Mouse (Mus musculus) activated CD4-positive, CD25-positive, alpha-beta regulatory T cell, adult 4 months (primary cell): ENCODE data around the gene Enpp7. TPM values are rescaled to one million over a fixed set of nuclear protein-coding genes. Genes with fewer than 3 reads are reported as not detected.

ENCODE experiments used
- ATAC-seq: one replicate; pipeline ENCODE4 v1.8.0; 2017
- polyA plus RNA-seq, 2 experiments: library from polyadenylated mRNA; unstranded; fragments of 100-300 nt; shearing (Covaris generic); gene quantifications; one replicate each; pipeline ENCODE4 v1.2.1; 2017

The Enpp7 gene
- polyA plus RNA-seq, 2 experiments from 2014 or later: not detected

DNA sequence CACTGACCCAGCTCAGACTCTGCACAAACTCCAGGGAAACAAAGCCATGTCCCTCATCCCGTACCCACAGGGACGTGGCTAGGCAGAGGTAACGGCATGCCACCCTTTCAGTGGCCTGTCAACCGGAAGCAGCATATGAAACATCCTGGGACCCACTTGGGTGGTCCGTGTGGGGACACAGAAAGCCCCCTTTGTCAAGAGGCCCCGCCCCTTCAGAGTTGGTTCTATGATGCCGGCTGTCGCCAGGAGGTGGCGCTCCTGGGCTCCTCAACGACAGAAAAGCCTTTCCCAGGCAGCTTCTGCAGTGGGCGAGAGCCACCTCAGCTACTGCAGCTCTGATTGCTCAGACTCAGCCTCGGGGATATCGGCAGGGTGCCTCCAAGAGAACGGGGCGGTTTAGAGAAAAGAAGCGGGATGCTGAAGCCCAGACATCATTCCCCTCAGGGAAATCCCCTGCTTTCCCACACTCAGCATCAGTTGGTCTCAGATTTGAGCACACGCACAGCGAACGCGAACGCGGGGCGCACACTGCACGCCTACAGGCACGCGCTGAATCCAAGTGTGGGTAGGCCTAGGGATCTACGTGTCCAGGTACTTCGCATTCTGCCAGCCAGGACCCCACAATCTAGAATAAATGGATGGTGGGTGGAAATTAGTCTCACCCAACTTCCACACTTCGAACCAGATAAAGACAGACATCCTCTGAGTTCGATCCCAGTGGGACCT lies 10.7 kb downstream of the Enpp7 start:
- peak; percentile 68 for ATAC-seq

DNA sequence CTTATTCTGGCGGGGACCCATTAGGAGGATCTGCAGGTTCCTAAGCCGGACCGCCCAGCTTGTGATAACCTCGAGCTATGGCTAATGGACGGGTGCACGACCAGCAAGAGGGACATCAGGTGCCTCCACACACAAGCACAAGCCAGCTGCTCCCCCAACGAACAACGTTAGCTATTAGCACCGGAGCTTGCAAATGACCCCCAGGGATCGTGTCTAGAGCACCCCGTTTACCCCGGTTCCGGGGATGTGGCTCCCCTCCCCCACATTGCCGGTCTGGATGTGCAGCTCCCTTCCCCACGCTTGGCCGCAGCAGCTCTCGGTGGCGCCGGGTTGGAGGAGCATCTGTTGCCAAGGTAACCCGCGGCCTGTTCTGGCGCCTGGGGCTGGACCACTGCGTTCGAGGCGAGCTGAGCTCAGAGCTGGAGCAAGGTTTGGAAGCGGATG lies 11.4 kb downstream of the Enpp7 start:
- ATAC-seq: no peak

DNA sequence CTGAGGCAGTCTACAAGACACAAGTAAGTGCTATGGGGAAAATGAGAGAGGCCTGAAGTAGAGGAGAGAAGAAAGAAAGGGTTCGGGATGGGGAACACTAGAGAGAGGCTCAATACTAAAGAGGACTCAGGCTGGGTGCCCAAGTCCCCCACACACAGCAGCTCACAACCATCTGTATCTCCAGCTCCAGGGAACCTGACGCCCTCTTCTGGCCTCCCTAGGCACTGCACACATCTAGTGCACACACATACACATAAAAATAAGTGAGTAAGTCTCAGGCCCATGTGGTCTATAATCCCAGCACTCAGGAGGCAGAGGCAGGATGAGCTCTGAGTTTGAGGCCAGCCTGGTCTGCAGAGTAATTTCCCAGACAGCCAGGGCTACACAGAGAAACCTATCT lies 12.9 kb downstream of the Enpp7 start:
- no peak for ATAC-seq

DNA sequence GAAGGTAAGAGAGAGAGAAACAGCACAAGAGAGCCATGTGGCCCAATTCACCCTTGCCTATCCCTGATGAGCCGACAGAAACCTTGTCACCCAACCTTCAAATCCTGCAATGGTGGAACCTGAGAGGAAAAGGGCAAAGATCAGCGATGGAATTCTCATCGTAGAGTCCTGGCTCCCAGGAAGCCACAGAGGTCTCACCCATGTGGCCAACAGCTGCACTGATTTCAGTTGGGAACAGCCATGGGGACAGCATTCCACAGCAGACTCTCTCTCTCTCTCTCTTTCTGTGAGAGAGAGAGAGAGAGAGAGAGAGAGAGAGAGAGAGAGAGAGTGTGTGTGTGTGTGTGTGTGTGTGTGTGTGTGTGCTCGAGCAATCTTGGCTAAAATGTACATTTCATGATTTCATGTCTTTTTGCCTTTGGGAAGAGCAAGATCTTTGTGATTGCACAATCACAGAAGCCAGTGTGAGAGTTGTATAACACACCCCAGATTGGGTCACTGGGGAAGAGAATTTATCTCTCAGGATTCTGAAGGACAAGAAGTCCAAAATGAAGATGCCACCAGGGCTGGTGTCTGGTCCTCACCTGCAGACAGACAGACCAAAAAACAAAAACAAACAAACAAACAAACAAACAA lies 13.6 kb downstream of the Enpp7 start:
- ATAC-seq: no peak

DNA sequence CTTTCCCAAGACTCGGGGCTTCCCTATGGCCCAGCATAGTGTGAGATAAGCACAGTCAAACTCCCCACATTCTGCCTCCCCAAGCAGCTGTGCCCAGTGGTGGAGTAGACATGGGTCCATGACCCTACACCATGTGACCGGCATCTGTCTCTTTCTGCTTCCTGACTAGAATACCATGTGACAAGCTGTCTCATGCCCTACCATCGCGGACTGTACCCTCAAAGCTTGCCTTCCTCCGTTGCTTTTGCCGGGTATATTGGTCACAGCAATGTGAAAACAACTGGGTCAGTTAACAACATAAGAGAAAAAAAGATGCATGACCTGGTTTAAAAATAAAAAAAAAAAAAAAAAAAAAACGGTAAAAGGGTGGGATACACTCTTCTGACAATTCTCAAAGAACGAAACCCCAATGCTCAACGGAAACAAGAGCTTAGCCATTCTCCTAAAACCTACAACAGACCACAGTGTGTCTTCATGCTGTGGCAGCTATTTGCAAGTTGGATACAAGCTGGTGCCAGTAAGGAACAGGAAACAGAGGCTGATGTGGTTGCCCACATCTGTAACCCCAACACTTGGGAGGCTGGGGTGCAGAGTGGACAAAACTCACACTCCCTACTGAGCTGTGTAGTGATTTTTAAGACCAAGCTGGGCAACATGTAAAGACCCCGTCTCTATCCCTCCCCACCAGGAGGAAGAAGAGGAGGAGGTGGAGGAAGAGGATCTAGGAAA lies 17.7 kb downstream of the Enpp7 start:
- no peak for ATAC-seq

DNA sequence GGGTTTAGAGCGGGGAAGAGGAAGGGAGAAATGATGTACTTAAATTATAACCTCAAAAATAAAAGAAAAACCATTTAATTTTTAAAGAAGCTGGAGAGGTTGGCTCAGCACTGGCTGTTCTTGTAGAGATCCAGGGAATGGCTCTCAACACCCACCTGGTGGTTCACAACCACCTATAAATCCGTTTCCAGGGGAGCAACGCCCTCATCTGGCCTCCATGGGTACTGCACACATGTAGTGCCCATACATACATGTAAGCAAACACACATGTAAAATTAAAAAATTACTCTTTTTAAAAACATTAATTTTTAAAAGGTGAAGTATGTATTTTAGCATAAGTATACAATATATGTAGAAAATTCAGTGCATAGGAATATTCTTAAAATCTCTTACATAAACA lies 18.5 kb downstream of the Enpp7 start:
- no peak for ATAC-seq

DNA sequence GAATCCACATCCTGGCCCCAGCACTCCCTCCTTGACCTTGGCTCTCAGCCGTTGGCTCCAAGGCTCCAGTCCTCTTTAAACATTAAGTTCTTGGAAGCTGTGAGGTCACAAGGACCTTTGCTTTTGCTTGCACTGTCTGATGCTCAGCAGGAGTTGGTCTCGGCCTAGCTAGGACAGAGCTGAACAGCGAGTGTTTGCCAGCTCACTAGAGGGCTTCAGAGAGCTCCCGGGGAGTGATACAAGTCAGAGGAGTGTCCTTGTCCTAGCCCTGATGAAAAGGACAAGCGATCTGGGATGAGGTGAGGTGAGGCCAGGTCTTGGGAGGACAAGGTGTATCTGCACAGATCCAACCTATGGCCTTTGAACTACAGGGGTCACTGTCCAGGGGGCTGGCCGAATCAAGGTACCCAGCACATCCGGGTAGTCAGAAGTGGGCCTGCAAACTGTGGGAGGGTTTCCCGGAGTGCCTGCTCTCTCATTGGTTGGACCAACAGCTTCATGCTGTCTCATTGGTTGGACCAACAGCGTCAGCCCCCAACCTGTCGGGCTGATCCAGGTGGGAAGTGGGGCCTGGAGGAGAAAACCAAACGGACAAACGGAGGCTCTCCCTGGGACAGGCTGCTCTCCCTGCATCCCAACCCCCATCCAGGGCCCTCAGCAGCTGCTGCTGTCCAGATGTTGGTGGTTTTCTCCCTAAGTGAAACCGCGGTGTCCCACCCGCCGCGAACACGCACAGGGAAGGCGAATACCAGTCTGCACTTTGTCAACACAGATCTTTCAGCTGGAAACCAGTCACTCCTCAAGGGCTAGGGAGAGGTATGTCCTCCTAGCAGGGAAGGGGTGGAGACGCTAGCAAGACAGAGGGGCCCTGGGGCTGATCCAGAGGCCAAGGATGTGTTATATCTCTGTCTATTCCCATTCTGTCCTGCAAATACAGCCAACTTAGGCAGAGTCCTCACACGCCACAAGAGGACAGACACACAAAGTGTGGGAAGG lies 19.8 kb downstream of the Enpp7 start:
- ATAC-seq: no peak

DNA sequence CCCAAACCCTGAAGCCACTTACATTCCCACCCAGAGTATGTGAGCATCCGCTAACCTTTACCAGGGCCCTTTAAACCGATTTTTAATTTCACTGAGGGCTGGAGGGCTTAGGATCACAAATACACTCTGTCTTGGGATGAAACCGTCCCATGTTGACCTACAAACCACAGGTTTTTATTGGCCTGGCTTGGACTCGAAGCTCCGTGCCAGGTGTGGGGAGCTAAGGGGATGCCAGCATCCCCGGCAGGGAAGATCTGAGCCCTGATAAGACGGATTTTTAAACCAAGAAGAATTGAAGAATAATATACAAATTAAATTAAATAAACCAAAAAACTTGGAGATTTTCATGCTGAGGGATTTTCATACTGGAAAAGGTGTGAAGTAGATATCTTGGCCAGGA lies 26.5 kb downstream of the Enpp7 start:
- ATAC-seq: no peak

DNA sequence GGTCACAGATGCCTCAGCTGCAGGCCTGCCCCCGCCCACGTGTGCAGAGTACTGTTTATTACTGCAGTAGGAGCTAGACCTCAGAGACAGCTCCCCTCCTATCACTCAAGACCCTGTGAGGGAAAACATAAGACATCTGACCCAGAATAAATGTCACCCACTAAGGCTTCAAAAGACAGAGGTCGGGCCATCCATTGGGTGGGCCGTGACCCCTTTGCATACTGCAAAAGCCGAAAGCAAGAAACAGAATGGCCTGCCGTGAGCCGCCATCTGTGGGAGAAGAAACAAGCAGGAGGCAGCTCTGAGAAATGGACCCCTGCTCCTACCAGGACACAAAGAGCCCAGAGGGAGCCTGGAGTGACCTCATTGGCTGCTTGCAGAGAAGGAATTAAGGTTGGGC lies 29.5 kb downstream of the Enpp7 start:
- no peak for ATAC-seq

DNA sequence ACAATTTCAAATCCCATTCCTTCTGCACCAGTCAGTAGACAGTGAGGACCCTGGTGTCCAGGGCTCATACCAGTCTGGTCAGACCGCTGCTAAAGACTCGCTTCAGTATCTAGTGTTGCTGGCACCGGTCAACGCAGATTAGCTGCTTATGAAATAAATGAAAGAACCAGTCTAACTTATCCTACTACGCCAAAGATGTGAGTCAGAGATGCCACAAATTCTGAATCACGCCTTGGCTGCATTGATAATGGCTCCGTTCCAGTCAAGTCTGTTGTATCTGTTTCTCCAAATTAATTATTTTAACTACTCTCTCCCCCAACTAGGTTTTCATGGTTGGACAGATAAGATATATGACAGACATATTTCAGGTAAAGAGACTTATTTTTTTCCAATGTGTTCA lies 33.2 kb downstream of the Enpp7 start:
- no peak for ATAC-seq

DNA sequence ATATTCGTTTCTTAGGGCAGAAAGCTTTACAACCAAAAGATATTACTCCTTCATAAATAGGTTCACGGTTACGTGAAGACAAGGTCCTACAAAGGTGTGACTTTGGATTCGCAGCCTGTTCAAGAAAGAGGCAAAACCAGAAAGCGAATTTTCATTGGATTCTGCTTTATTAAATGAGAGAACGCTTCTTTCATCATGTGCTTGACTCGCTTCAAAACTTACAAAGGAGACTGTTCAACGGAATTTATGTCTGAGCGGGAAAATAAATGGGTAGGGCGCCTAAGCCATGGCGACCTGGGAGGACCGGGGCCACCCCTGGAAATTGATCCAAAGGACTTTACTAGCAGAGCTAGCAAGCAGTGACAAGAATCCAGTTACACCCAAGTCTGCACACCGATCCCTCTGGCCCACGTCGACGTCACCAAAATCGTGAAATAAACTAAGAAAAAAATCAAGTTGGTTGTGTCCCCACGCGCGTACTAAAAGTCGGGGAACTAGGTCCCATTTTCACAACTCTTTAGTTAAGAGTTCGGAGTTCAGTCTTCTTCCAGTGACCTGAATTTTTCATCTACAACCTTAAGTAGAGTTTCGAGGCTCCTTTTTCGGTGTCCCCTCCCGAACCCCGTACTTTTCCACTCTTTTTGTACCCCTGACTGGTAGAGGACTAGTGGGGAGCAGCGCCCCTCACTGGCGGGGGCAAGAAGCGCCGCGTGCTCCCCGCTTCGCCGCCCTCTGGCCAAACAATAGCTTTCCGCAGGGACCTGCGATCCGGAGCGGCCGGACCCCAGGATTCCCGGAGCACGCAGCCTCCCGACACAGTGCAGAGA lies 34.3 kb downstream of the Enpp7 start:
- no peak for ATAC-seq

DNA sequence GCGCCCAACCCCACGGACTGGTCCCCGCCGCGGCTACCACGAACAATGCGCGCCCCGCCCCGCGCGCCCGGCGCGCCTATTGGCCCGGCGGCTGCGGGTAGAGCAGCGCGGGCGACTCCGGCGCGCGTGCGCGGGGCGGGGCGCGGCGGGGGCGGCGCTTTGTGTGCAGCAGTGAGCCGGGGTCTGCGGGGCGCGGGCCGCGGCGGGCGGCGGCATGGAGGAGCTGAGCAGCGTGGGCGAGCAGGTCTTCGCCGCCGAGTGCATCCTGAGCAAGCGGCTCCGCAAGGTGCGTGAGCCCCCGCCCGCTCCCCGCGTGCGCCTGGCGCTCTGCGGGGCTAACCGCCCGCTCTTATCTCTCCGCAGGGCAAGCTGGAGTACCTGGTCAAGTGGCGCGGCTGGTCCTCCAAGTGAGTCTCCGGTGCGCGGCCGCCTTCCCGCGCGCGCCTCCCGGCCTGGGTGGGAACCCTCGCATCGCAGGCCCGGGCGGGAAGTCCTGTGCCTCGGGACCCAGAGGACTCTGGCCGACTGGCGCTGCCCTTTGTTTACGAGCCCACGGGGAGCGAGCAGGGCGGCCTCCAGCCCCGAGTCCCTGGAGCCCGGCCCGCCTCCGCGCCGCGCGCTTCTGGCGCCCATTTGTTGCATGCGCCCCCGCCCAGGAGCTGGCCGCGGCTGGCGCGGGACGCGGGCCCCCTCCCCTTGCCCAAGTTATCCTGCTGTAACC lies 35.1 kb downstream of the Enpp7 start, which contains the start of gene Cbx2:
Gene Cbx2, plus strand, starts transcription at position 68 of the 721 bp plus-strand sequence.
- peak; percentile 84 for ATAC-seq

DNA sequence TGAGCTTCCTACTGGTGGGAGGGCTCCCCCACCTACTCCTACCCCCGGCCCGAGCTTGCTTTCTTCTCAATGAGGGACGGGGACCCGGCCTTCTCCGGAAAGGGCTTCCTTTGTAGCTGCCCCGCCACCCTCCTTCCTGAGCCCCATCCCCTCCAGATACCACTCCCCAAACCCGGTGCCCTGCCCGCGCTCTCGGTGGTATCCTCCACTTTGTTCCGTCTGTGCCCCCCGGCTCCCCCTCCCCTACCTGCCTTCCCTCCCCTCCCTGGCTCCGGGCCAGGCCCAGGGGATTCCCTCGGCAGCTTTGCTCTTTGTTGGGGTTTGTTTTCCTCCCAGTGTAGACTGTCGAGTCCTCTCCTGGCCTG lies 35.6 kb downstream of the Enpp7 start:
- peak; percentile 28 for ATAC-seq

DNA sequence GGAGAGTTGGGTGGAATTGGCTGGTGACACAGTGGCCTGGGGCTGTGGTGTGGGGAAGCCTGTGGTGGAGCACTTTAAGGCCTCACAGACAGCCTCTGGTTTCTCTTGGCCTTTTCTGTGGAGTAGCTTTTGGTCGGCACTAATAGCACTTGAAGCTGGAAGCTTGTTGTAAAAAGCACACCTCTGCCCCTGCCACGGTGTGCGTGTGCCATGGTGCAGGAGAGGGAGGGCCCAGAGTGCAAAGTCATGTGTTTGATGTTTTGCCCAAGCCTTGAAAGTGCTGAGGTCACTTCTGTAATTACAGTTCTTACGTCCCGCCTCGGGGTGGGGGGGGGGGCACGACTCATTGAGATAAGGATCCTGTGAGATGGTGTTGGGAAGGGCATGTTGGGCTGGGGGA lies 36.3 kb downstream of the Enpp7 start:
- ATAC-seq: no peak

DNA sequence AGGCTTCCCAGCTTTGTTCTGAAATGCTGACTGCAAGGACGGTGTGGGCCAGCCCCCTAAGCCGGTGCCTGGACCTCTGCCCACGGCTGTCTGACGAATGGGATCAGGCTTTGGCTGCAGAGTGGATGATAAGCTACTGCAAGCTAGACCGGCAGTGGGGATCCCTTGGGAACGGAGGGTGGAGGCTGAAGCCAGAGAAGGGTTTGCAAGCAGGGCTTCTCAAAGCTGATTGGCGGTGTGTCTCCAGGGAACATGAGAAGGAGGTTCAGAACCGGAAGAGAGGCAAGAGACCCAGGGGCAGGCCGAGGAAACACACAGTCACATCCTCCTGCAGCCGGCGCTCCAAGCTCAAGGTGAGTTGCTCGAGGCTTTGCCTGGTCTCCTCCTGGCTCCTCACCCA lies 38.2 kb downstream of the Enpp7 start:
- no peak for ATAC-seq

DNA sequence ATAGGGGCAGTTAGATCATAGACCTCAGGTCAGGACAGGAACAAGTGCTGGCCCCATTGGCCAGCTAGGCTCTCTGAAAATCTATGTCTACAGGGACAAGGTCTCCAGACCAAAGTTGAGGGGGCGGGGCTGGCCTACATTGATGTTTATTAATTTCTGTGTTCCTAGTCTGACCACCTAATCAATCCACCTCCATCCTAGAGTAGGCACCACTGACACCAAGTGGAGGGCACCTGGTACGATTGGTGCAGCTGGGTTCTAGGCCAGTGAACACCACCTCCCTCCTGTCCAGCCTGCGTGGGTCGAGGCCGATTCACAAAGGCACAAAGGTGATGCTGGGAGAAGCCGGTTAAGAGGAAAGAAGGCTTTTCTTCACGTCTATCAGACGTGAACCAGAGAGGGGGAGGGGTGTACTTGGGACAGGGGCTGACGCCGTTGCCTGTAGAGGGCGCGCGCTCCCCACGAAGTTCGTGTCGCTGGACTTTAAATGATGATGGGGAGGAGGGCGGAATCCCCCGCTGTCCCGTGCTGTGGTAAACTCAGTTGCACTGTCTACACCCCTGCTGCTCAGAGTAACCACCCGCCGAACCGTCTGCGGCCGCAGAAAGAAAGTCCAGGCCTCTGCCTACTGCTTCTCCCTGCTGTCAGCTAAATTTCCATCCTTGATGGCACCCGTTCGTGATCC lies 46.0 kb downstream of the Enpp7 start:
- ATAC-seq: peak; percentile 65

DNA sequence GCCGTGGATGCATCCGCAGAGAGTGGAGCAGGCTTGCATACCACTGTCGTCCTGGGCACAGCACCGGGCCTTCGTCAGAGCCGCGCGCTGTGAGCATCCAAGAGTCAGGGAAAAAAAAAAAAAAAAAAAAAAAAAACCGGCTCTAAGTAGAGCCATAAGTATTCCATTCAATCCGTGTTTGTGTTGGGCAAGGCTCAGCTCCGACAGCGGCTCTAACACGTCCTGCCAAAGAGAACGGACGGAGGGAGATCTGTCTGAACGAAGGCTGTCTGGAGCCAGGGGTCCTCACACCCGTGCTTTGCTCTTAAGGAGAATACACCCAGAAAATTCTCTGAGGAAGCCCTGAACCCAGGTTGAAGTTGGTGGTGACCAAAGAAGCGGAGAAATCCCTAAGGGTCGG lies 46.6 kb downstream of the Enpp7 start:
- no peak for ATAC-seq

DNA sequence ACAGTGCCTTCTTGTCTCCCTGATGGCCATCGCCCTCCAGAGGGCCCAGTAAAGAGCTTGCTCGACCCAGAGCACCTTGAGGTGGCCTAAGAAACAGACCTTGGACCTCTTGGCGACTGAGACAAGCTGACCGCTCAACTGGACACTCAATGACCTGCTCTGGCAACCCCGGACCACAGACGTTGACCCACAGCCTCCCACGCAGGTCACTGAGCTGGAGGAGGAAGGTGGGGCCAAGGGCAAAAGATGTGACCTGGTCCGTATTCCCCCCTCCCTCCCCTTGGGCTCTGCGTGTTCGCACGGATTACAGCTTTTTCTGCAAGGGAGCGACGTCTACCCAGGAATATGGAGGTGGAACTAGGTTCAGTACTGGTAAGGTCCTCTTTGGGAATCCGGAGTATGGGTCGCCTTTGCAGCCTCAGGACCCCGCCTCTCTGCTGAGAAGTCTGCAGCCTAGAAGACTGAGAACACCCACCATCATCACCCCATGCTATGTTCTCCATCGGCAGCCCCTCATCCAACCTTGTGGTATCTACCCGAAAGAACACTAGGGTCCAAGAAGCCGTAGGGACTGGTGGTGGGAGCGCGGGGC lies 47.2 kb downstream of the Enpp7 start:
- no peak for ATAC-seq

DNA sequence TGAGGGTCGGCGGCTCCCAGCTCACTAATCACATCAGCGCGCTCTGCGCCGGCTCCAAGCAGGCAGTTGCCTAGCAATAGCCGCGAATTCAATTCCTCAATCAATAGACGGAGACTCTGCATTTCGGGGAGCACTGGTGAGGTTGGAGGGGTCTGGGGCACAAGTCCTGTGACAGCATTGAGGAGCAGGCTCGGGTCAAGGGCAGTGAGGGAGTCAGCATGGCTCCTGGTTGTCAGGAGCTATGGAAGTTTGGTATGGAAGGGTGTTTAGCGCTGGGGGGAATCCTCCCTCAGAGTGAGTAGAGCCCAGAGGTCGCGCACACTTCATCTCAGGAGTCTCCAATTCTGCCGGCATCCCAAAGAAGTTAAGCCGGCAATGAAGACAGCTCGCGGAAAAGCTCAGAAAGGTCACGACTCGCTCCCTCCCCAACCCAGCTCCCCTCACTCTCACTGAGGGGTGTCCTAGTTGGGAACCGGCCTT lies 47.7 kb downstream of the Enpp7 start:
- no peak for ATAC-seq

DNA sequence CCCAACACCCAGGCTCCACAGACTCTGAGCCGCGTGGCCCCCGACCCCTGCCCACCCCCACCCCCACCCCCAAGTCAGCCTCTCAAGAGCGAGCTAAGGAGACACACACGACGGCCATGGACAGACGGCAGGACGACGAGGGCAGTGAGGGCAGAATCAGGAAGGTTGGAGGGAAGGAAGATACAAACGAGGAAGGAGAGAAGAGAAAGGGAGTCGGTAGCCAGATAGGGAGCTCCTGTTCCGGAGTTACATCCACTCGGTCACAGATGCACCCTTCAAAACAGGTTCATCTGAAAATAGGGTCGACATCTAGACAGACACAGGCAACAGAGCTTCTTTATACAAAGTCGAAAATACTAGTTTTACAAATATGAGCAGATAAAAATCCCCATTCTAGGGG lies 48.5 kb downstream of the Enpp7 start:
- ATAC-seq: no peak
